Mouse (Mus musculus) ZHBTc4 (cell line): Measurements from ENCODE around the gene Slc4a8.
A peak's percentile ranks its signal among the peaks of the same experiment; 100 is the strongest.
"Not testable (repeated sequence)": the region's sequence is repeated elsewhere in the genome, so short reads cannot be mapped to it uniquely, and the experiment has no call there.

ENCODE experiments used
- DNase-seq: peaks from one replicate; pipeline ENCODE4 v3.0.0-alpha.2; 2011; ENCODE audit warnings: low read depth, low spot score

The Slc4a8 gene

GRCm38 (mm10) chr15:100770338-100770737 lies 8.8 kb downstream of the Slc4a8 start:
- DNase-seq = no peak

- DNase-seq = peak; percentile 44
These were observed 11.1 kb downstream of the Slc4a8 start for GRCm38 (mm10) chr15:100772685-100773084.

- DNase-seq = peak; percentile 71
These were observed 12.3 kb downstream of the Slc4a8 start for GRCm38 (mm10) chr15:100773859-100774258.

GRCm38 (mm10) chr15:100775189-100776166 lies 13.9 kb downstream of the Slc4a8 start:
- DNase-seq = peak; percentile 22

GRCm38 (mm10) chr15:100776424-100776823 lies 14.9 kb downstream of the Slc4a8 start:
- DNase-seq = no peak

- DNase-seq = peak; percentile 26
These were observed 15.8 kb downstream of the Slc4a8 start for GRCm38 (mm10) chr15:100777020-100778016.

GRCm38 (mm10) chr15:100779896-100780295 lies 18.3 kb downstream of the Slc4a8 start:
- peak; percentile 79 for DNase-seq

GRCm38 (mm10) chr15:100783244-100783987 lies 21.9 kb downstream of the Slc4a8 start:
- DNase-seq = peak; percentile 66

GRCm38 (mm10) chr15:100790219-100790618 lies 28.7 kb downstream of the Slc4a8 start:
- peak; percentile 61 for DNase-seq

- no peak for DNase-seq
These were observed 30.8 kb downstream of the Slc4a8 start for GRCm38 (mm10) chr15:100792324-100792723.

- peak; percentile 40 for DNase-seq
These were observed 39.4 kb downstream of the Slc4a8 start for GRCm38 (mm10) chr15:100800914-100801313.

- no peak for DNase-seq
These were observed 46.5 kb downstream of the Slc4a8 start for GRCm38 (mm10) chr15:100808062-100808461.

- no peak for DNase-seq
These were observed 46.9 kb downstream of the Slc4a8 start for GRCm38 (mm10) chr15:100808484-100808883.

GRCm38 (mm10) chr15:100810243-100810642 lies 48.7 kb downstream of the Slc4a8 start:
- no peak for DNase-seq

GRCm38 (mm10) chr15:100813501-100813900 lies 52.0 kb downstream of the Slc4a8 start:
- DNase-seq = no peak

- no peak for DNase-seq
These were observed 52.5 kb downstream of the Slc4a8 start for GRCm38 (mm10) chr15:100814066-100814465.

- no peak for DNase-seq
These were observed 53.8 kb downstream of the Slc4a8 start for GRCm38 (mm10) chr15:100815310-100815709.

GRCm38 (mm10) chr15:100818860-100819259 lies 57.3 kb downstream of the Slc4a8 start:
- DNase-seq = no peak

GRCm38 (mm10) chr15:100821824-100822223 lies 60.3 kb downstream of the Slc4a8 start:
- DNase-seq = no peak

GRCm38 (mm10) chr15:100822370-100822769 lies 60.8 kb downstream of the Slc4a8 start:
- not testable (repeated sequence) for DNase-seq

- peak; percentile 40 for DNase-seq
These were observed 63.8 kb downstream of the Slc4a8 start for GRCm38 (mm10) chr15:100825249-100825856.
